Mouse (Mus musculus) kidney, adult 2 months (tissue): ENCODE measurements around the gene Alk.

Experiments
- CTCF ChIP-seq: fragments of 200-500 bp; conservative IDR thresholded peaks from 2 replicates; pipeline ENCODE4 v1.5.1; 2011; ENCODE audit warnings: low read depth, mild to moderate bottlenecking, control low read depth, low read length, moderate library complexity, mixed read lengths; ENCODE audit not compliant: insufficient read depth, insufficient read length
- POLR2A ChIP-seq: fragments of 200-500 bp; IDR thresholded peaks from one replicate; pipeline ENCODE4 v1.6.1; 2011; ENCODE audit warnings: low read depth, low read length, control low read depth

DNA sequence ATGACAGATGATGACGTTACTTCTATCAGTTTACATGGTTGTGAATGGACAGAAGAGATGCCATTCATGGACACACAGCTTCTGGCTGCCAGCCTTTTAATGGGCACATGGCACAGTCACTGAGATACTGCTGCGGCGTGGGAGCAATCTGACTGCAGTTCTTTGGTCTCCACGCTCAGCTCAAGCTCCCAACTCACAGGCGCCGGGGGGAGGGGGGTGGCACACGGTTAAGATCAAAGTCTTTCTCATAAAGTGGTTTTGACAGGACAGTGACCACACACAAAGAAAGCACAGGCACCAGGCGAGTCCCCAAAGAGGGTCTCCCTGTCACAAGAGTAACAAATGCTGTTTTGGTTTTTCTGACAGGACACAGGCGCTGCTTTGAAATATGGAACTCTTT lies 641.7 kb downstream of the Alk start:
- TF ChIP-seq POLR2A = no peak
- TF ChIP-seq CTCF = no peak
